Comparison of ENCODE assay signal across 30 mouse cellular contexts in genomic region chr14:92372885-92373284, GRCm38 (mm10).
"Had no signal": no experiment of that assay in that cellular context is flagged by ENCODE, and none has a peak within 500 bp of the region (broad histone marks: within the 10 kb centered on the region; RNA-seq: fewer than 3 reads in every experiment).

No protein-coding gene starts in this region.

- H3K9ac ChIP-seq: limb, embryonic 12.5 days; limb, embryonic 13.5 days; limb, embryonic 15.5 days; liver, embryonic 12.5 days; liver, embryonic 13.5 days; liver, embryonic 14.5 days; liver, embryonic 15.5 days; liver, postnatal 0 days; lung, embryonic 14.5 days; lung, embryonic 15.5 days; midbrain, embryonic 12.5 days; midbrain, embryonic 13.5 days; midbrain, embryonic 15.5 days; neural tube, embryonic 12.5 days had no signal

- H3K27ac ChIP-seq: limb, embryonic 10.5 days; limb, embryonic 12.5 days; limb, embryonic 13.5 days; limb, embryonic 15.5 days; liver, embryonic 12.5 days; liver, embryonic 13.5 days; liver, embryonic 14.5 days; liver, embryonic 15.5 days; lung, embryonic 15.5 days; macrophage; midbrain, embryonic 10.5 days; midbrain, embryonic 12.5 days; midbrain, embryonic 13.5 days; midbrain, embryonic 15.5 days; neural tube, embryonic 12.5 days had no signal

- H3K4me3 ChIP-seq: limb, embryonic 10.5 days; limb, embryonic 12.5 days; limb, embryonic 13.5 days; limb, embryonic 15.5 days; liver, embryonic 12.5 days; liver, embryonic 13.5 days; liver, embryonic 15.5 days; lung, embryonic 15.5 days; megakaryocyte, embryonic 14.5 days; midbrain, embryonic 10.5 days; midbrain, embryonic 12.5 days; midbrain, embryonic 13.5 days; midbrain, embryonic 15.5 days; myocyte; neural tube, embryonic 12.5 days had no signal

- ATAC-seq: liver, embryonic 12.5 days; liver, postnatal 0 days; lung, postnatal 0 days; midbrain, embryonic 15.5 days; midbrain, embryonic 16.5 days had no signal

- DNase-seq: left cerebral cortex, postnatal 4 days; liver; liver, embryonic 13.5 days; liver, postnatal 0 days; lung, adult 18-20 months; lung, adult 2 months; lung, embryonic 14.5 days; lung, postnatal 10 days; lung, postnatal 14 days; lung, postnatal 36 days; lung, postnatal 4 days had no signal

- H3K4me1 ChIP-seq: limb, embryonic 10.5 days; limb, embryonic 12.5 days; limb, embryonic 13.5 days; limb, embryonic 15.5 days; liver, embryonic 12.5 days; liver, embryonic 13.5 days; liver, embryonic 15.5 days; lung, embryonic 15.5 days; megakaryocyte, embryonic 14.5 days; midbrain, embryonic 10.5 days; midbrain, embryonic 12.5 days; midbrain, embryonic 13.5 days; midbrain, embryonic 15.5 days; neural tube, embryonic 12.5 days had no signal

- H3K9me3 ChIP-seq: limb, embryonic 10.5 days; limb, embryonic 12.5 days; limb, embryonic 13.5 days; limb, embryonic 15.5 days; liver, embryonic 12.5 days; liver, embryonic 13.5 days; liver, embryonic 15.5 days; lung, embryonic 15.5 days; megakaryocyte, embryonic 14.5 days; midbrain, embryonic 10.5 days; midbrain, embryonic 12.5 days; midbrain, embryonic 13.5 days; midbrain, embryonic 15.5 days; neural tube, embryonic 12.5 days had no signal

- H3K36me3 ChIP-seq: limb, embryonic 10.5 days; limb, embryonic 12.5 days; limb, embryonic 13.5 days; limb, embryonic 15.5 days; liver, embryonic 12.5 days; liver, embryonic 13.5 days; liver, embryonic 15.5 days; lung, embryonic 15.5 days; midbrain, embryonic 10.5 days; midbrain, embryonic 12.5 days; midbrain, embryonic 13.5 days; midbrain, embryonic 15.5 days; neural tube, embryonic 12.5 days had no signal

- H3K27me3 ChIP-seq: limb, embryonic 12.5 days; limb, embryonic 13.5 days; limb, embryonic 15.5 days; liver, embryonic 12.5 days; liver, embryonic 13.5 days; liver, embryonic 15.5 days; lung, embryonic 15.5 days; megakaryocyte, embryonic 14.5 days; midbrain, embryonic 12.5 days; midbrain, embryonic 13.5 days; midbrain, embryonic 15.5 days; neural tube, embryonic 12.5 days had no signal

- H3K4me2 ChIP-seq: limb, embryonic 12.5 days; limb, embryonic 13.5 days; limb, embryonic 15.5 days; liver, embryonic 11.5 days; liver, embryonic 12.5 days; liver, embryonic 13.5 days; liver, embryonic 15.5 days; lung, embryonic 14.5 days; lung, embryonic 15.5 days; midbrain, embryonic 12.5 days; midbrain, embryonic 13.5 days; midbrain, embryonic 15.5 days; neural tube, embryonic 12.5 days had no signal
